Mouse (Mus musculus) CD4-positive helper T cell, adult 2 months (primary cell): Measurements from ENCODE around the gene Trappc3l.
"Not testable (repeated sequence)": the region's sequence is repeated elsewhere in the genome, so short reads cannot be mapped to it uniquely, and the experiment has no call there.

Experiments used
- DNase-seq: peaks from one replicate; pipeline ENCODE4 v3.0.0-alpha.2; 2012; ENCODE audit warnings: low read depth, missing footprints, low spot score

Trappc3l gene

DNA sequence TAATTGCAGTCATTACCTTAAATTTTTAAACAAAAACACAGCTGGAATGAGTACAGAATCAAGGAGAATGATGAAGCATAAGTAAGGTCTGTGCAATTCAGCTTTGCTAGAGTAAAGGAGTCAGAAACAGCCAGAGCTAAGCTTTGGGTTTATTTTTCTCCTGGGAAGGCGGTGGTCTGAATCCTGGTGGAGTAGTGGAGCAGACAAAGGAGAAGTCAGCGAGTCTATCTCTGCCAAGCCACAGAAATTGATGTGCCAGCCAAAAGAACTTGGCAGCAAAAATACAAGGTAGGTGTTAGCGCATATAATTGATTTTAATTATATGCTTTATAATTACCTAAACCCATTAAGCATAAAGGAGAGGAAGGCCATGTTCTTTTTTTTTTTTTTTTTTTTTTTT, at the start of gene Trappc3l:
Trappc3l (plus strand) TSS at position 197 of the 400 bp plus-strand sequence.
- DNase-seq, result no peak

DNA sequence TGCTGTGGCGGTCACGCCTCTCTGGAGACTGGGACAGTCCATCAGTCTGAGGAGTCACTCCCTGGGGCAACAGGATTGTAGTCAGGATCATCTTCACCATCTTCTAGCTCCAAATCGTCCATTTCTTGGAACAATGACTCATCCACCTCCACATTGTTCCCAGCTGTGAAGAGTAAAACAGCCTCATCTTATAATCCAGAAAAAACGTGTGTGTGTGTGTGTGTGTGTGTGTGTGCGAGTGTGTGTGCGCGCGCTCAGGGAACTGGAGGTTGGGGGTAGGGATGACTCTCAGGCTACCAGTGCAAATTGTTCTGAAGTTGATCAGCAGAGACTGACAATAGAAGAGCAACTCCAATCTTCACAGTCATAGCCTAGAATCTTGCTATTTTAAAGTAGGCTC, 40.7 kb upstream of the Trappc3l start:
- not testable (repeated sequence) for DNase-seq

DNA sequence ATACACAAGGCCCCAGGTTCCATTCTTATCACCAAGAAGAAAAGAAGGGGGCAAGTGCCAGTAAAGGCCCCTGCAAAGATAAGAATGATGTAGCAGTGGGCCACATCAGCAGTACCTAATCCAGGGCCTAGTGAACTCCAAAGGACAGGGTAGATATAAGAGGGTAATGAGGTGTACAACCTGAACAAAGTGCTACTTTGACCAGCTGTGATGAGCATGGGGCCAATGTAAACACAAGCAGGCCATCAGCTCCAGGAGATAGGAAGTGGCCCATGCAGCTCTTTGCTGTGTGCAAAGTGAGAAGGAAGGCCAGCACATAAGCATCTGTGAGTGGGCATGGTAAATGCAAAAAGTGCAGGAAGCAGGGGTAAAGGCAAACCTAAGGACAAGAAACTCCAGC, 39.0 kb upstream of the Trappc3l start:
- no peak for DNase-seq

DNA sequence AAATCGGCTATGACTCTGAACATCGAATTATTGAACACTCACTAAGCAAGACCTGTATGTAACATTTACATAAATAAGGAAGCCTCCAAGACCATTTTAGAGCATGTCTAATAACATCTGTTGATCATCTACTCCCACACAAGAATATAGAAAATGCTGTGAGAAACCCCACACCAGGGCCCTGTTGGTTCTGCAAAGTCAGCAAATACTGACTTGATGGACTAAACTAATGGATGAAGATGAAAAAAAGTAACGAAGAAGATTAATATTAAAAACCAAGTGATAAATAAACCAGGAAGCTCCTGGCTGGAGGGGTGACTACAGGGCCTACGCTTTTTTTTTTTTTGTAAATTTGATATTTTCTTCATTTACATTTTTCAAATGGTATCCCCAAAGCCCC, 24.8 kb upstream of the Trappc3l start:
- no peak for DNase-seq

DNA sequence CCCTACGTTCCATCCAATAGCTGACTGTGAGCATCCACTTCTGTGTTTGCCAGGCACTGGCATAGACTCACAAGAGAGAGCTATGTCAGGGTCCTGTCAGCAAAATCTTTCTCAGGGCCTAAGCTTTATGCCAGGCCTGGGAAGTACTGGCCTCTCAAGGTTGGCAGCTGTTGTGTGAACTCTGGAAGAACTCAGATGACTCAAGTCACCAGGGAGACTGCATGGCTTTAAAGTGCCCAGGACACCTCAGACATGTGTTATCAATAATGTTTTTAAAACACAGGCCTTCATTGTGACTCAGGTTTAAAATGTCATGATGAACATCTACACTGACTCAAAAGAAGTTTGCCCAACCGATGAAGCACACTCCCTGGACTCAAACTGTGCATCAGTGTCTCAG, 24.2 kb upstream of the Trappc3l start:
- no peak for DNase-seq

DNA sequence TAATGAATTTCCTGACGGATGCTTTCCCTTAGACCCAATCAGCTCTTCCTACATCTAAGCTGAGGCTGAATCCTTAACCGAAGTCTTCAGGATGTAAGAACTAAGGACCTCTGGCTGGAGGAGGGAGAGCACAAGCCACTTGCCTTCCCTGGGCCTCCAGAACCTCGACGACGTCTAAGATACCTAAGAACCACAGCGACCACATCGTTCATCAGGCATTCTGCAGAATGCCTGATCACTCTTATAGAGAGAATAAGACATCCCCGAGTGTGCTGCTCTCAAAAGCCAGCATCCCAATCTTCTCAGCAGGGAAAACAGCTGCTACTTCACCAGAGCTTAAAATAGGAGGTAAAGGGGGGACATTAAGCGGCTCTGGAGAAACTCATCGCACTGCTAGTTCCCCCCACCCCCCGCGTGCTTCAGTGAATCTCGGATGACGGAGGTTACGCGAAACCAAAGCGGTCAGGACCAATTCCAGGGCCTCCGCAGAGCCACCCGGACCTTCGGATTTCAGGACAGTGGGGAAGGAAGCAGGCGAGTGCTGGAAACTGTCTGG, 18.6 kb upstream of the Trappc3l start:
- DNase-seq, result peak; percentile 46

DNA sequence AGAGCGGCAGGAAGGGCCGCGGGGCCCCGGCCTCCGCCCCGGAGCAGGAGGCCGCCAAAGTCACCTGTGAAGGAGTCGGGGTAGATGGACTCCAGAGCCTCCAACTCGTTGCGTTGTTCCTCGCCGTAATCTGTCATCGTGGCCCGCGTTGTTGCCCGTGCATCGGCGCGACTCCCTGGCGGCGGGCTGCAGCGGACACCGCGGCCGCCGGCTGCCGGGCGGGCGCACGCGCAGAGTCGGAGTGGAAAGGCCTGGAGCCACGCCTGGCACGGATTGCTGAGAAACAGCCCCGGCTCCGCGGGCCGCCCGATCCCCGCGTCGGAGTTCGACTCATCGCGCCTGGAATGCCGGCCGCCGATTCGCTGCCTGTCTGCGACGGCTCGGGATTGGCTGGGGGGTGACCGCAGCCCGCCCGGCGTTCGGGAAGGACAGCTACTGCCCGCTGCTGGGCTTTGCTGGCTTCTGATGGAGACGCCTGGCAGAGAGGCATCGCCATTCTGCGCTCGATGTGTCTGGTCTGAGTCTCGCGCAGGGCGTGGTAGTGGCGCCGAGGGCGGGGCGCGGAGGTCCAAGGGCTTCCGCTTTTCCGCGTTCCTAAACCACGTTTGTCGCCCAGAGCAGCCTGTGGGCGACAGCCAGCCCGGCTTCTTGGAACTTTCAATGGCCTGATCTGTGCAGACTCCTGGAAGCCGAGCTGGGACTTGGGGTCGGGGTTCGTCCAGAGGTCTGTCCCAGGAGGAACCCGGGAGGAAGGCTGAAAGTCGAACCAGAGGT, 17.9 kb upstream of the Trappc3l start, which contains the start of gene Rwdd1:
Rwdd1 (minus strand) TSS at position 323 of the 774 bp plus-strand sequence.
- peak; percentile 98 for DNase-seq

DNA sequence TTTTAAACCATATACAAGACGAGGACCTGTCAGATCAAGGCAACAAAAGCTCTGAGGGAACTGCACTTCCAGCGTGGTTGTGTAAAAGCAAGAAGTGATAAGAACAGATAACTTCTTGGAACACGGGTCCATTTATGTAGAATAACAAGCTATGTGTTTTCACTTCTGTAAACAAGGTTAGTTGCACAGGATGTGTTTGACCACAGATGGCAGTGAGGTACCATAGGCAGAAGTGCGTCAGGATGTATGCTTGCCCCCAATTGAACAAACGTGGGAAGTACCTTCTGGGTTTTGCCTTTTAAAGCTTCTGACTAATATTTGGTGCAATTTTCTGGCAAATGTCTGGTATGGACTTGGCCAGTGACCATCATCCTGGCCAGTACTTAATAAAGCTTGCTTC, 7.1 kb upstream of the Trappc3l start:
- peak; percentile 42 for DNase-seq

DNA sequence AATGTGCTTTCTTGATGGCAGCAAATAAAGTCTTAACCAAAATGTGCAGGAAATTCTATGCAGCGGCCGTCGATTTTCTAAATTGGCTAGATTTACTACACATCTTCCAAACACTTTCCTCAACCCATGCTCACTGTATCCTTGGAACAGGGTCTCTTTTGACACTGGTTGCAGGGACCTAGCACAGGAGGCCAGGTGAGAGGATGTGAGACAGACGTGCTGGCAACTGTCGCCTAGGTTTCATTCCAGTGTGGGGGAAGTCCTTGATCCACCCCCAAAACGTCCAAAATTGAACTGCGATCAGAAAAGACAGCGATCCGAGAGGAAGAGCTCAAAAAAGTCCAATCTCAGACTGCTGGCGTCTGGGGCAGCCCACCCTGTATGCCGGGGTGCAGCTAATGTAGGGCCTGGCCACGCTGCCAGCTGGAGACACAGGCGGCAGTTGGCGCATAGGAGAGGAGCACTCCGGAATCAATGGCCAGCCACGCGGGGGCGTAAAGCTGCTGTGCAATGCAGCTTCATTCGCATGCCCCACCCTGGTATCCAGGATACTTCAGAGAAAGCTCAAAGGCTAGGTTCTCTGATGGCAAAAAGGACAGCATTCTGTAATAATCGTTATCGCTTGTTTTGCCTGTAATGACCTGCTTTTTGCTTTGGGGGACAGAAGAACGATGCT, 3.6 kb upstream of the Trappc3l start:
- DNase-seq, result peak; percentile 69

DNA sequence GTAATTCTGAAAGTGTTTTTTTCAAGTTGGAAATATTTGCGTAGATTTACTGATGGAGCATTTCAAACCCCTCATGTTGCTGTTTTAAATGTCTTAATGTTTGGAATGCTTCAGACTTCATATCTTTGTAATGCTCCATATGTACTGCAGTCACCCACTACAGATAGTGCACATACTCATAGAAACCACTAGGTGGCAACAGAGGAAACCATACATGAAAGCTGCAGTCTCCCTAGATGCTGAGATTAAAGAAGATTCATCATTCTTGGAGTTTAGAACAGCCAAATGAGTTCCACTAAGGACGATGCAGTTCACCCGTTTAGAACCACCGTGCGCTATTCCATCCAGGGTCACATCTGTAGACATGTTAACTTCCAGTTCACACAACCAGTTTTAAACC, 810 bp upstream of the Trappc3l start:
- peak; percentile 54 for DNase-seq

DNA sequence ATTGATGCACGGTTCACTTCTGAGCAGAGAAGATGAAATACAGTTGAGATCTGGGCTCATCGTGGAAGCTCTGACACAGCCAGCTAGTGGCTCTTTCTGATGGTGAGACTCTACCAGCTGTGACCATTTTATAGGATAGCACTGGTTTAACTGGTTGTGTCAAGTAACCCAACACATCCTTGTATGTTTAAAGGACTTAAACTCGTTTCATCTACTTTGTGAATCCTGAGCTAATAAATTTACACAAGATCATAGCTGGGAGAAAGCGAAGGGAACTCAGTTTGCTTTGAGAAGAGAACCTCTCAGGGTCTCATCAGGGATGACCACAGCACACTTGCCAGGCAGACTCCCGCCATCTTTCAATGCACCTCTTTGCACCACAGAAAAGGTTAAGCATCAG, 6.8 kb downstream of the Trappc3l start, which contains the start of gene Calhm4:
Calhm4 (minus strand) TSS at position 101 of the 400 bp plus-strand sequence.
- DNase-seq, result no peak

DNA sequence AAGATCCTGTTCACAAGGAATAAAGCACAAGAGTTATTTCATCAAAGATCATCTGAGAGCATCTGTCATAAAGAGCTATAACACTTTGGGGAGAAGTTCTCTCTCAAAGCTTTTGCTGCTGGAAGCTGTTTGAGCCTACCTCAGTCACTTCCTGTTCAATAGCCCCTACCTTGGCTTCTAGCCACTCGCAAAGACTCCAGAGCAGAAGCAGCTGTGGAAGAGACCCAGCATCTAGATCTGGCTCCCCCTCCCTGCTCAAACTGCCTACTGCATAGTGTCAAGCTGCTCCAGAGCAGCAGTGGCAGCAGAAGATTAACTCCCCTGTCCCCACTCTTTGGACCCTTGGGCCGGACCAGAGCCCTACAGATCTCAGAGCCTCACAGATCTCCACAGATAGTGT, 16.6 kb downstream of the Trappc3l start:
- no peak for DNase-seq

DNA sequence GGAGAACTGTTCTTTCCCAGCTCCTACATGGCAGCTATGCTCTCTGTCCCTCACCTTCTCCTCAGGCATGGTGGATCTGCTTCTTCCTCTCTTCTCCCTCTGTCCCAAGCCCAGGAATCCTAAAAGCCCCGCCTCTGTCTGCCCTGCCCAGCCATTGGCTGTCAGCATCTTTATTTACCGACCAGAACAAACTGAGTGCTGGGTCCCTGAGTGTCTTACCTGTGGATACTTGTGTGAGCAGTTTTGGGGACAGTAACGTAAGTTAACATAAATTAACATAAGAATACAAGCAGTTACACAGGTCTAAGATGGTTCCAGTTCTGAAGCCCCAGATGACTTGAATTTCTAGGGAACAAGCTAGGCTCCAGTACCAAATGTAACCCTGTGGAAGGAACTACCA, 29.2 kb downstream of the Trappc3l start:
- no peak for DNase-seq

DNA sequence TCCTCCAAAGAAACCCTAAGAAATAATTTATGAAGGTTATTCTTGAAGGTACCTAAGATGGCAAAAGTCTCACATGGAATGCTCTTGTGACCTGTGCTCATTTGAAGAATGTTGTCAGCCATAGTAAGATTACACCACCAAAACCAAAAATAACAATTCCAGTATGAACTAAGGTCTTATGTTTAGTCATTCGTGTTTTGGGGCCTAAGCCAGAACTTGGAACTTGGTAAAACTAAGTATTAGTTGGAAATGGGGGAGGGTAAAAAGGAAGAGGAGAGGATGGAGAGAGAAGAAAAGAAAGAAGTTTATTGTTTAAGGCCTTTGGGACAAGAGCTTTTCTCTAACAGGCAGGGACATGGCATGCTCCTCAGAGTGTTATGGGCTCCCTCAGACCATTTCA, 32.2 kb downstream of the Trappc3l start:
- no peak for DNase-seq

DNA sequence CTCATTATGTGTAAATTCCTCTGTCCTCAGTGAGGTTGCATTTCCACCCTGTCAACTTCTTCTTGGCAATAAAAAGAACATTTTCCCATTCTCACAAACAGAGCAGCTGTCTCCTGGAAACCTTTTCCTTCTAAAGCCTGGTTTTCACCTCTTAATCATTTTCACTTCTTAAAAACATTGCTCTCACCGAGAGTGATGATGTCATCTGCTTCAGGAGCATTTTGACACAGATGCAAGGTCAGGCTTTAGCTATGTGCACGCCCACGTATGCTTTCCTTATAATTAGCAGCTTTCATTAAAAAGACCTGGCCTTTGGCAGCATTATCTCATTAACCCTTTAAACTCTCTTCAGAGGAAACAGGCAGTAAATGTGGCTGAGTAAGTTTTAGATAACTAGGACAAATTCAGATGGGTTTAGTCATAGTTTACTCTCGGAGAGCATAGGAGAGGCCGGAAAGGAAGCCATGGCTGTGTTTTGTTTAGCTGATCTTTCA, 33.6 kb downstream of the Trappc3l start:
- no peak for DNase-seq

DNA sequence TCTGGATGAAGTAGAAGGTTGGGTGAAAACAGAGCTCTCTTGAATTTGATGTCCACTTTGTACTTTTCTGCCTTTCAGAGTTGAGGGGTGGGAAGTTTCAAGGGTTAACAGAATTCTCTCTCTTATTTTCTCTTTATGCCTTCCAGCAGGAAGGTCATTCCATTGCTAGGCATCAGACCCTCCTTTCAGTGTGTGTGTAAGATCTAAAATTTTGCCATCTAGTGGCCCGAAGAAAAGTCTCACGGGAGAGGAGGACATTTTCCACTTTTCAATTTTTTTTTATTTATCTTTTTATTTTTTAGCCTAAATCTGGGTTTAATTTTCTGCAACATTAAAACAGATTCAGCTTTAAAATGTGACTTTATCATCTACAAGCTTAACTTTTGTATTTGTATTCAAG, 34.3 kb downstream of the Trappc3l start:
- DNase-seq, result no peak

DNA sequence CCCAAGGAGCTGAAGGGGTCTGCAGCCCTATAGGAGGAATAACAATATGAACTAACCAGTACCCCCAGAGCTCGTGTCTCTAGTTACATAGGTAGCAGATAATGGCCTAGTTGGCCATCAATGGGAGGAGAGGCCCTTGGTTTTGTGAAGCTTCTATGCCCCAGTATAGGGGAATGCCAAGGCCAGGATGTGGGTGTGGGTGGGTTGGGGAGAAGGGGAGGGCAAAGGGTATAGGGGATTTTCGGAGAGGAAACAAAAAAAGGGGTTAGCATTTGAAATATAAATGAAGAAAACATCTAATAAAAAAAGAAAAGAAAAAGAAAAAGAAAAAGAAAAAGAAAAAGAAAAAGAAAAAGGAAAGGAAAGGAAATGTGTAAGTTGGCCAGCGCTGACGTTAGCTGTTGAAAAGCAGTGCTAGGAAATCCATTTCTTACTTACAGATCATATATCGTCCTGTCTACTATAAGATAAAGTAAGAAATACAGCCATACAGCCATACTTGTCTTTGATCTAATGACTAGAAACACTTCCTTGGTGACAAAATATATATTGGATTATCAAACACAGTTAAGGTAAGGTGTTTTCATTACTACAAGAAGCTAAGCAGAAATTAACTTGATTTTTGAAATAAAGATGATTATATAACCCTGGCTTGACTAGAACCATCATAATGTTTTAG, 37.3 kb downstream of the Trappc3l start:
- DNase-seq, result peak; percentile 15

DNA sequence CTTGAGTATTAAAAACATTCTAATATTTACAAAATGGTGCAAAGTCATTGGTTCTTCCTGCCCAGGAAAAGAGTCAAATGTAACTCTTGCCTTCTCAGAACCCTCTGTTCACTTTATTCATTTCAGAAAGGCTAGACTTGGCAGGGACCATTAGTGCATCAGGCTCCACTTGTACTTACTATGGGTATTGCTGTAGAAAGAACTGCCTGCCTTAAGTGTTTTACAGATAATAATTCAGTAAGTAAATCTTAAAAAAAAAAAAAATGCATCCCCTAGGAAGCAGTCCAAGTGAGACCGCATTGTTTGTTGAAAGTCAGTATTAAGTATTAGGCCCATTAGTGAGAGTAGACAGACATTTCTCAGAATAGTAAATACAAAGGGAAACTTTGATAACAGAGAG, 49.1 kb downstream of the Trappc3l start:
- no peak for DNase-seq

DNA sequence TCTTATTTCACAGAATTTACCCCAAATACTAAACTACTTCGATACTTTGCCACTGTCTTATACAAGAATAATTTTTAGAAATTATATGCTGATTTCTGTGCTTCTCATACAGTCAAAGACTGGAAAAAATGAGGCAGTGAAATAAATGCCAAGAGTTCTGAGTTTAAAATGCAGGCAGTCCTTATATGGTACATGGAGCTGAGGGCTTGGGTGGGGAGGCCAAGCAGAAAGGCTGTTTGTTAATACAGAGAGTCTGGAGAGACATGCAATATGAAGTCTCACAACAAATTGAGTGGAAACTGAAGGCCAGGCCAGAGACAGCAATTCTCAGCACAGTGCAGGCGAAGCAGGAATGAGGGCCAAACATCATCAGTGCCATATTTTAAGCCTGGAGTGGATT, 51.1 kb downstream of the Trappc3l start:
- no peak for DNase-seq

DNA sequence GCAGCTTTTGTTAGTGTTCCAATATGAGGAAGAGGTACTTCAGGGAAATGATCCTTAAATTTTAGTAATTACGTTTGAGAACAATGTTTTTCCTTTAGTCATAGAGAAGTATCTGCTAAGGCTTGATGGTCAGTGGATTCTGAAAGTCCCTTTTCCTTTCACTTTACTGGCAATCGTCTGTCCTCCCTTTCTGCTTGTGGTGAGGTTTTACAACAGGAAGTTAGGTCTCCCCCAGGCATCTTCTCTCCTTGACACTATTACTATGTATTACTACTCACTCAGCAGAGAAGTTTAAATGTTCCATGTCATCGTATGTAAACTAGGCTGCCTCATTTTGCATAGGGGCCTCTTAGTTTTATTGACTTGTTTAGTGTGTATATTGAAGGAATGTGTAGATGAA, 52.1 kb downstream of the Trappc3l start:
- no peak for DNase-seq

DNA sequence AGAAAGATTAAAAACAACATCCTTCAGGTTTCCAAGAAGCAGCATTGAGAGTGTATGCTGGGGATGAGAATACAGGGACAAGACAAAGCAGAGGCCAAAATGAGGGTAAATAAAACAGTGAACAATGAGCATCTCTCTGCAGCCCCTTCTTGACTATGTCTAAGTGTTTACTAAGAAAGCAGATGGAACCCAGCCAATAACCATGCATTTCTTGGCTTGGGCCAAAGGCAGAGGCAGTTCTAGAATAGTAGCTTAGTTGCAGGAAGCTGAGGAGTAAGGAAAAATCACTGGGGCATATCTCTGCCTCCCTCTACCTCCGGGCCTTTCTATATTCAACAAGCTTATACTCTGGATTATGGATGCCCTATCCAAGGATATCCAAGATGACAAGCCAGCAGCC, 53.1 kb downstream of the Trappc3l start:
- no peak for DNase-seq

DNA sequence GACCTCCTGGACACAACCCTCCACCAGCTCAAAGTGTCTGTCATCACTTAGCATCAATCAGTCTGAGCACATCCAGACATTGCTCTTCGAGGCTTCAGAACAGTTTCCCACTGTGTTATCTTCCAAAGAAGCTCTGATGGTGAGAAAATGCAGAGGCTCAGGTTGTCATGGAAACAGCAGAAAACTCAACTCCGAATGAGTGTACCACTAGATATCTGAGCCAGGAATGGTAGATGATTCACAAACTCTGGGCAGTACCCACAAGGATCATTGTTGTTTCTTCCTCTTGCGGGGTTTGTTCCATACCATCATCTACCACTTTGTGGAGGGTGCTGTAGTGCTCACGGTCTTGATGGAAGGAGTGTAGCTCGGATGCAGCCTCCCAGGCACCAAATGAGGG, 54.5 kb downstream of the Trappc3l start:
- DNase-seq, result no peak
